Mouse (Mus musculus): ENCODE results near the gene Camkk2. TPM values are rescaled to one million over a fixed set of nuclear protein-coding genes. Genes with fewer than 3 reads are reported as not detected.

Camkk2 gene
- polyA plus RNA-seq, 2 experiments from 2014 or later, result 2.6 to 2.8 TPM

DNA sequence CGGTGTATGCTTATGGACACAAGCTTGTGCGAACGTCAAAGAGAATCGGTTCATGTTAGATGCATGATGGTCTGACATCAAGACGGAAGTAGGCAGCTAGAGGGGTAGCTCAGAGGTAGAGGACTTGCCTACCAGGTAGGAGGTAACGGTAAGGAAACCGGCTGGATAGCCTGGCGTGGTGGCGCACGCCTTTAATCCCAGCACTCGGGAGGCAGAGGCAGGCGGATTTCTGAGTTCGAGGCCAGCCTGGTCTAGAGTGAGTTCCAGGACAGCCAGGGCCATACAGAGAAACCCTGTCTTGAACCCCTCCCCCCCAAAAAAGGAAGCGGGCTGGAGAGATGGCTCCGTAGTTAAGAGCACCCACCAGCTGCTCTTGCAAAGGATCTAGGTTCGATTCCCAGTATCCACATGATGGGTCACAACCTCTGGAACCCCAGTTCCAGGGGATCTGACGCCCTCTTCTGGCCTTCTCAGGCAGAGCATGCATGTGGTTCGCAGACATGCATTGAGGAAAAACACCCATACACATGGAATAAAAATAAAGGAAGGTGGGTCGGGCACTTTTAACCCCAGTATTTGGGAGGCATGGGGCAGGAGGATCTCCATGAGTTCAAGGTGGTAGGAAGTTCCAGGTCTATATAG lies 1.7 kb upstream of the Camkk2 start:
- ATAC-seq, result no peak

DNA sequence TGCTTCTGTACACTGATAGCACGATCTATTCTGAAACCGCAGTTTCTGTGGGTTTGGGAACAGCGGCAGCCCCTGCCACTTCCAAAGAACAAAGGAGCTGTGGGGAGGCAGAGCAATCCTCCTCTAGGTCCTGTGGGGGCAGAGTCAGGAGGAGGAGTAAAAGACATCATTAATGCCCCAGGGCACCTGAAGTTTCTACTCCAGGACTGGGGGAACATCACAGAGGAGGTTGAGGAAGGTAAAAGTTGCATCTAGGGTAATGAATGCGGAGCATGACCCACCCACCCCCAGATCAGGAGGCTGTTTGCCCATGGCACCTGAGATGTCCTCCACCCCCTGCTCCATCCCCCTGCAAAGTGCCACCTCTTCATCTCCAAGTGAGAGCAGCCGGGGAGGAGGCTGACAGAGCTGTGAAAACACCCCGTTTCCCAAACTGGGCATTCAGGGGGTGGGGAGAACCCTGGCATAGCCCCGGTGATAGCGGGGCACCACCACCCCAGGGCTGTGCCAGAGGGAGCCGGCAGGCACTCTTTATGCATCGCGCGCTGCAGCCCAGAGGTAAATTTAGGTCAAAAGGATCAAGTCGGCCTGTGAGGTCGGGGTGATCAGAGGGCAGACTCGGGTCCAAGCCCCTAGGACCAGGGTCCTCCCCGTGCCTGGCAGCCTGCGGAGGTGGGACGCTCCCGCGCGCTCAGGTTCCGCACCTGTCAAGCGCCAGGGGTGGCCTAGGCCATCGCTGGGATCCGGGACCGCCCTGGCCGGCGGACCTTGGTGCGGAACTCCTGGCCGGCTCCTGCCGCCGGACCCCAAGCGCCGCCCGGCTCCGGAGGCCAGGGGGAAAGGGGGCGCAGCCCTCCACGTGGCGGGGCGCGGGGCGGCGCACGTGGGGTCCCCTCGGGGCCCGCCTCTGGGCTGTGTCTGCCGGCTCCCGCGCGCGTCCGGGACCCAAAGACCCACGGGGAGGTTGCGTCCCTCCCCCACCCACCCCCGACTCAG lies 680 bp downstream of the Camkk2 start:
- ATAC-seq, result no peak

DNA sequence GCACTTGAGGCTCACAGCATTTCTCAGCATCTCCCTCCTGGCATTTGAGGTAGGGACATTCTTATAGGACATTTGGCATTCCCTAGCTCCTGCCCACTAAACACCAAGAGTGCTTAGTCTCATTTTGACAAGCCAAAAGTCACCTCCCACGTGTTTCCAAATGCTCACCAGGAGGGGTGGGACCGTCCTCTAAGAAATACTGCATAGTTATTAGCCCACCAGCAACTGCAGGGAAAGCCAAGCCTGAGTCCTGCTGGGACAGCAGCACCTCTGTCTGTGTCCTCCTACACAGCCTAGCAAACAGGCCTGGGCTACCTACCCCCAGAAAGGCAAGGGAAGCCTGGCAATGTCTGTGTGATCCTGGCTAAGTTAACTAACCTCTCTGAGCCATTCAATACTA lies 1.9 kb downstream of the Camkk2 start:
- no peak for ATAC-seq

DNA sequence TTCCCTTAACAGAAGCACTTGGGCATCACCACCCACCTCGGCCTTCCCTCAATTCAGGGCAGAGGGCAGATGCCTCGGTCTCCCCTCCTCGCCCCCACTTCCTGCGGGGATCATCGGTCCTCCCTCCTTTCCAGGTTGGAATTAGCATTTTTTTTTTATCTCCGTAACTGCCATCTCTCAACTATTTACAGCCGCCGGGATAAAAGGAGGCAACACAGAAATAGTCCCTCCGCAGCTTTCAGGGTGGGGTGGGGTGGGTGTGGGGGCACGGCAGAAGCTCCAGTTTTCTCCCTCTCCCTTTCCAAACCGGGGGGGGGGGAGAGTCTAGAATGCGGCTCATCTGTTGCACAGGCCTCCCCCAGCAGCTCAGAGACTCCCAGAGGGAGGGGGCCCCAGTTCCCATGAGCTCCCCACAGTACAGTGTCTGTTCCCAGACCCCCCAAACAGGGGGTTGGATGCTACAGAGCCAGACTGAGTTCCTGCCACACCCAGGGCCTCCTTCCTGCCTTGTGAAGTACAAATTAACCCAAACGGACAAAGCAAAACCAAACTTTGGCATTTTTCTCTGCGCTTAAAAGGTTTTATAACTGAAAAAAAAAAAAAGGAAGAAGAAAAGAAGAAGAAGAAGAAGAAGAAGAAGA lies 3.4 kb downstream of the Camkk2 start:
- no peak for ATAC-seq

DNA sequence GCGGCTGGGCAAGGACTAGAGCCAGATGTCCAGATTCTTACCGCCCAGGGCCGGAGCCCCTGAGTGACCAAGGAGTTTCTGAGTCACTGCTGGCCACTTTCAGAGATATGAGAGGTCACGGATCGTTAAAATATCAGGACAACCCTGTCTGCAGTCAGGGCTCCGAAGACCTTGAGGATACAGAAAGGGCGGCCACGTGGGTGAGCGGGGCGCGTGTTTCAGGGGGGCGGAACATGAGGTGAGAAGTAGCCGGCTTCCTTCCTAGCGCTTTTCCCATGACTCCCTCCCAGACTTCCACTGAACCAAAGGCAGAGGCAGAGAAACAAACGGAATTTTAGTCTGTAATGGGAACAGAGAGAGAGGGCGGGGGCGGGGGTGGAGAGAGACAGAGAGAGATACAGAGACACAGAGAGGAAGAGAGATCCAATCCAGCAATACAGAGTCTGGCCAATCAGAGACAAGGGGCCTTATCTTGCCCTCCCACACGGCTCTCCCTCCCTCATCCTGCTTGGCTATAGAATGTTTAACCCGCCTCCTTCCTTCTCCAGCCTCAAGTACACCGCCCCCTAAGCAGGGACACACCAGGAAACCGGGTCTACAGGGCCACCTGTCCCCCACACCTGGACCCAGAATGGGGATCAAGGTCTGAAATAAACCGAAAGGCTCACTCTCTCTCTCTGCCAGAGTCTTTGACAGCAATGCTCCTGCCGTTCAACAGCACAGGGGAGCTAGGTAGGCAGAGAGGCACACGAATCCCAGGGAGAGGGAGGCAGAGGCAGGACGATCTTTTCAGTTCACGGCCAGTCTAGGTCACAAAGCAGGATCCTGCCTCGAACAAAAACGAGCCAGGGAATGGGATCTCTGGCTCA lies 4.2 kb downstream of the Camkk2 start:
- no peak for ATAC-seq

DNA sequence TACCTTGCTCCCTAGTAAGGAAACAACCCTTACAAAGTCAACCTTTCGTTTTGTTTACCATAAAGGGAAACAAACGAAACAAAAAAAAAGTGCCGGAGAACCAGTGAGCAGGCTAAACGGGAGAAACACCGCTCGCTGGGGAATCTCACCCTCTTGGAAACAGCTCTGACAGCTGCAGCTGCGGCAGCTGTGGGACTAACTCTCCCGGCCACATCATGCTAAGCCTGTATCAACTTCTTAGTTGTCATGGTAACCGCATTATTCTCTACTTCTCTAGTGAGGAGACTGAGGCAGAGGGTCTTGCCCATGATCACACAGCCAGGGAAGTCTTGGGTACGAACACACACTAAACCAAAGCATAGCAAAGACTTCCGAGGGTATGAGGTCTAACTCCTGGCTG lies 5.5 kb downstream of the Camkk2 start:
- ATAC-seq, result no peak

DNA sequence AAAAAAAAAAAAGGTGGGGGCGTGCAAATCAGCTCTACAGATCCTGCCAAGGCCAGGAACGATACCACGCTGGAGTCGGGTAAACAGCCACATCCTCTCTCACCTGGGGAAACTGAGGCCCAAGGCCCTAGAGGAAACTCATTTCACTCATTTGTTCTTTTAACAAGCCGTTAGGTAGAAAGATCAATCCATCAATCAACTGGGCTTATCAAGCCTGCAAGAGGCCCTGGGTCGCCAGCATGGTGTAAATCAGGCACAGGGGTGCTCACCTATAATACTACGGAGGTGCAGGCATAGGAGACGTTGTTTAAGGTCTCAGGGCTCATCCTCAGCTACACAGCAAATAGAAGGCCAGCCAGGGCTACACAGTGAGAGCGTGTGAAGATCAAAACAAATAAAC lies 7.8 kb downstream of the Camkk2 start:
- ATAC-seq, result no peak

DNA sequence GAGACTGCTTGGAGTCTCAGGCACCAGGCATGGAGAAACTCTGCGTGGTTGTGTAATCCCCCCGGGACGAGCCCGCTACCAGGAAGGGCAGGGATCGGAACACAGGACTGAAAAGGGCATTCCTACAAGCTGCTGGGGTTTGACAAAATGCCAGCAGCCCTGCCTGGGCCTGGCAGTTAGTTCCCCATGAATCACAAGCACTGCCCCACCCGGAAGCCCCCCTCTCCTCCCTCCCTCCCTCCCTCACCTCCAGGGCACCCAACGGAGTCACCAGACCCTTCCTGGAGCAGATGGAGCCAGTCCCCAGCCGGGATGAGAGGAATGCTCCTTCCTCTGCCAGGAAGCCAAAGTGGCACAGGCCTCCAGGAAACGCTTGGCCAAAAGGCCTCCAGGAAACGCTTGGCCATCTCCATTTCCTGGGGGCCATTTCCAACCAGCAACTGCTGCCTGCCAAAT lies 8.4 kb downstream of the Camkk2 start:
- ATAC-seq, result no peak

DNA sequence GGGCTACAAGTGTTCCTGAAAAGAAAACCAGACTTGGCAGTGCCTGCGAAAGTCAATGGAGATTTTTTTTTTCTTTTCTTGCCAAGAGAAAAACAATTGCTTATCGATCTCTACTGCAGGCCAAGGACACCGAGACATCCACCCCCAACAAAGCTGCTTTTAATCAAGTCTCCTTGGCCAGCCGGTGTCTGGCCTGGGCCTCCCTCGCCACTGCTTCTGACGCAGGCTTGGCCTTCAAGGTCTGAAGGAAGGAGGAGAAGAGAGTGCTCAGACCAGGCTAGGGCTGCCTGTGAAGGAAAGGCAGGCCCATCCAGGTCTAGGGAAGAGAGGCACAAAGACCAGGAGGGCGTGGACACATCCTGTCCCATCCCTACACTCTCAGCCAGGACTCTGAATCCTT lies 8.9 kb downstream of the Camkk2 start:
- ATAC-seq, result no peak

DNA sequence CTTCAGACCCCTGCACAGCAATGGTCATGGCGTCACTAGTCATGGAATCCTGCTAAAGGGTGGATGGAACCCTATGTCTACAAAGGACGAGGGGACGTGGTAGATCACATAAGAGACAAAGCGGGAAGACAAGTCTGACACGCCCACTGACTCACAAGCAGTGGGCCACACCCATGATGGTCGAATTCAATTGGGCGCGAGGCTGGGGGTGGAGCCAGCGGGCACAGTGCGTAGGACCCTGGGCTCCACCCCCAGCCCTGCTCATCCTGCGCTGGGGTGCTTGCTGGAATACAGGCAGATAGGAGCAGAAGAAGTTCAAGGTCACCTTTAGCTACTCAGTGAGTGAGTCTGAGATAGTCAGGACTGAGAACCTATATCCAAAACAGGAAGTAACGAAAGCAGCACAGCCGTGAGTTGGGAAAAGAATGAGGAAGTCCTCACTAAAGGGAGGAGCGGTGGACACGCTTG lies 10.1 kb downstream of the Camkk2 start:
- ATAC-seq, result no peak

DNA sequence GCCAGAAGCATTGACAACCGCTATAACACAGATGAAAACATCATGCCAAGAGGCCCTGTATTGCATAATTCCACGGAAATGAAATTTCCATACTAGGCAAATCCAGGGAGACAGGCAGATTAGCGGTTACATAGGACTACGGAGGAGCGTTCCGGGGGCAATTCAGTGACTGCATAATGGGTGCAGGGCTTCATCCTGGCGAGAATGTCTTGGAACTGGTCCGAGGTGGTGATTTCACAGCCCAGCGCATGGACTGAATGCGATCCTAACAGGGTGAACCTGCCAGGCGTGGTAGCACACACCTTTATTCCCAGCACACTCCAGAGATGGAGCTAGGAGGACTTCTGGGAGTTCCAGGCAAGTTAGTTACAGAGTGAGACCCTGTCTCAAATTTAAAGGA lies 11.9 kb downstream of the Camkk2 start:
- no peak for ATAC-seq

DNA sequence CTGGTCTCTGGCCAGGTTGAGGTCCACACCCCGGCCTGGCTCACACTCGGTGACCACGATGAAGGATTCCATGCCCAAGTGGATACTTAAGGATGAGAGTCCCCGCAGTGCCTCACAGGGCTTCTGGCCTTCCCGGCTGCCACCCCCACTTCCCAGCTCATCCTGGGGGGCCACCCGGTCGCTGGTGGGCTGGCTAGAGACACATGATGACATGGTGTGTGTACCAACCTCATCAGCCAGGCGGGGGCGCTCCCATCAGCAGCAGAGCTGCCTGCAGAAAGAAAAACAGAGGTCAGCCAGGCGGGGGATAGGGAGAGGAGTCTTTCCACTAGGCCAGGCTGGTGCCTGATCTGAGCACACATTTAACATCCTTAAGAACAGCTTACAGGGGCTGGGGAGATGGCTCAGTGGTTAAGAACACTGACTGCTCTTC lies 15.2 kb downstream of the Camkk2 start:
- ATAC-seq, result no peak

DNA sequence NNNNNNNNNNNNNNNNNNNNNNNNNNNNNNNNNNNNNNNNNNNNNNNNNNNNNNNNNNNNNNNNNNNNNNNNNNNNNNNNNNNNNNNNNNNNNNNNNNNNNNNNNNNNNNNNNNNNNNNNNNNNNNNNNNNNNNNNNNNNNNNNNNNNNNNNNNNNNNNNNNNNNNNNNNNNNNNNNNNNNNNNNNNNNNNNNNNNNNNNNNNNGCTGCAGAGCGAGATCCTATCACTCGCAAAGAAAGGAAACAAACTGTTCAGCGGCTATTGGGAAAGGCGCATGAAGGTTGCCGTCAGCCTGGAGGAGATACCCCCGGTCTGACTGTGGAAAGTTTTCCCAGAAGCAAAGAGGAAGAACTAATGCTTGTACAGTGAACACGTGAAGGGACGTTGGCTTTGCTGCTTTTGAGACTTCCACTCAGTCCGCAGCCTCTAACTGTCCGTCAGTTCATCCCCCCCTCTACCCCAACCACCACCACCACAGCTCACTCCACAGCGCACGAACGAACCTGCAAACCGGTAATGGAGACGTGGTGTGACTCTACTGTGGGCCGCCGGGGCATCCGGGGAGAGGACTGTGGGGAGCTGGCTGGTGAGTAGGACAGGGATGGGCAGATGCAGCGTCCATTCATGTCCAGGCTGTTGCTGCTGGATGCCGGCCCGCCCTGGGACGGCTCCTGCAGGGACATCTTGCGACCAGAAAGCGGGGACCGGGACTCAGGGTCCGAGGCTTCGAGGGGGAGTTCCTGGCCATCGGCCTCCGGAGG lies 15.8 kb downstream of the Camkk2 start:
- ATAC-seq, result no peak

DNA sequence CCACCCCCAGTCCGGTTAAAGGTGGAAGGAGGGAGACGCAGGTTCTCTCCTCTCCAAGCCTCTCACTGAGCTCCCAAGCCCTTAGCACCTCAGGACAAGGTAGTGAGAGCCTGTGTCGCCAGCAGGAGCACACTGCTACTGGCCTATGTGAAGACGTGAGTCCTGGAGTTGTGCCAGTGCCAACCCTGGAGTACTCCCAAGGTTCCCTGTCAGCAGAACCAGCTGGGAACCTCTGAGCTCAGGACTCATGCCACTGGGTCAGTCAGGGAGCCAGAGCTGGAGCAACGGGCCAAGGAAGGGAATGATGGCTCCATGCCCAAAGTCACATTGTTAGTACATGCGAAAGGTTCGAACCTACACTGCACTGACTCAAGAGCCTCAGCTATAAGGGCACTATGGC lies 22.5 kb downstream of the Camkk2 start:
- ATAC-seq, result no peak

DNA sequence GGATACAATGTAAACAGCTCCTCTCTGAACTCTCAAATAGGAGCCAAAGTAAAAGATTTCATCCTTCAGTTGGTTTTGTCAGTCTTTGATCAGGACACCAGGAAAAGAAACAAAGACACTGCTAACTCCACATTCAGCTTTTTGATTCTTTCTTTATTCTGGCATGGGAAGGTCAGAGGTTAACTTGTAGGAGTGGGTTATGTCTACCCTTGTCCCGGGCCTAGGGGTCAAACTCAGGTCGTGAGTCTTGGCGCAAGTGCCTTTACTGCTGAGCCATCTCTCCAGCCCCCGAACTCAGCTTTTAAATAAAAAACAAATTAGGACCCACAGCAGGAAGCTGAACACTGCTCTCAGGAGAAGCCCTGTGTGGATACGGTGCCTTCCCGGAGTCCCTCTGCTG lies 23.1 kb downstream of the Camkk2 start:
- ATAC-seq, result no peak

DNA sequence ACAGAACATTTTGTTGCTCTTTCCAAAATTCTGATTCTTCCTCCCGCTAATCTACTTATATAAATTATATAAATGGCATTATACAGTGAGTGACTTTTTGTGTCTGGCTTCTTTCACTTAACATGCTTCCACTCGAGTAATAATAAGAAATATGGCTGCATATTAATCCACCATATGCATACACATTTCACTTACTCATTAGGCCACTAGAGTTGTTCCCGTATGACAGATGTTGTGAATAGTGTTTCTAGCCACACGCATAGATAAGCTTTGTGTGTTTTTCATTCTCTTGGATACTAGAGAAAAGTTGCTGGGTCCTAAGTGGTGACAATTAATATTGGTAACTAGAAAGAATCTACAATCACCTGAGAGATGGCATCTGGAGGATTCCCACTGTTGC lies 23.6 kb downstream of the Camkk2 start:
- no peak for ATAC-seq

DNA sequence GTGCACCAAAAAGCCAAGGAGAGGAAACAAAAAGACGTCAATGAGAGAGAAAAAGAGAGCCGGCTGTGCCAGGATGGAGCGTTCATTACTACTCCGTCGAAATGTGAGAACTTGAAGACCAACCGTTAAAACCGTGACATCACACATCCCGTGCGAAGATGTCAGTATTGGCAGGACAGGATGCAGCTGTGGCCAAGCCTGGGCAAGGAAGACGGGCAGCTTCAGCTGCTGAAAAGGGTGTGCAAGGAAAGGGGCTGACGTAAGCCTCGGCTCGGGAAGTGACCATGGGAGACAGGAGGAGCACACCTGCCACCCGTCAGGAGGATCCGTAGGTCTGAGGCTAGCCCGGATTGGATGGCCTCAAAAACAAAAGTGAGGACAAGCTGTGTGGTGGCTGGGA lies 24.7 kb downstream of the Camkk2 start:
- no peak for ATAC-seq

DNA sequence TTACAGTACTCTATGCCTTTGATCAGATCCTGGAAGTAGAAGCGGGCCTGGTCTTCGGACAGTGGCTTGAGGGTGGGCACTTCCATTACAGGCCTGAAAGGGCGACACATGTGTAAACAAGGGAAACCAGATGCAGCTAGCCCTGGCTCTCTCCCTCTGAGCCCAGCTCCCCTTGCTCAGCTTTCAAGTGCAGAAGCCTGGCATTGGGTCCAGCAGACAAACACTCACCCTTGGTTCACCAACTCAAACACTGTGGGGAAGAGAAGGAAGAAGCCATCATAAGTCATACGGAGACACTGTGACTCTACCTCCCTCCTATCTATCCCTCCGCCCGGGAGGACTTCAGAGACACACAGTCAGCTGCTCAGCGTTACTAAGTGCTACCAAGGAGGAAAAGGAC lies 31.3 kb downstream of the Camkk2 start:
- no peak for ATAC-seq

DNA sequence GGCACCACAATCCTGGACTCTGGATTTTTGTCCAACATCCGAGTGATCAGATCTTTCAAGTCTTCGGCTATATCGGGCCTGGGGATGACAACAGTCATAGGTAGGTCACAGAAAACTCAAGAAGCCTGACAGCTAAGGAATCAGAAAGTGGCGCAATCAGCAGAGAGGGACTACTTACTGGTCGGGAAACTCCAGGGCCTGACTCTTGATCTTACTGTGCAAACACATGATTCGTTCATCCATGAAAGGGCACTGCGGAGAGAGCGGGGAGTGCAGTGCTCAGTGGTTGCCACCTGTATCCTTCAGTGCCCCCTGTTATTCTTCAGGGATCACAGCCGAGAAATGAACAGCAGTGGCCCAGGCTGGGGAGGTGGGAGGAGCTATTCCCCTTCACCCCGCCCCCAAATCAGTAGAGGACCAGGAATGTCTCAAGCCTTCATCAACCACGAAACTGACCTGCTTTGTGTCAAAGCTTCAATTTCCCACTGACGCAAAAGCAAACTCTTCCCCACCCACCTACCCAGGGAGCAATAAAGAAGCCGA lies 35.3 kb downstream of the Camkk2 start:
- no peak for ATAC-seq

DNA sequence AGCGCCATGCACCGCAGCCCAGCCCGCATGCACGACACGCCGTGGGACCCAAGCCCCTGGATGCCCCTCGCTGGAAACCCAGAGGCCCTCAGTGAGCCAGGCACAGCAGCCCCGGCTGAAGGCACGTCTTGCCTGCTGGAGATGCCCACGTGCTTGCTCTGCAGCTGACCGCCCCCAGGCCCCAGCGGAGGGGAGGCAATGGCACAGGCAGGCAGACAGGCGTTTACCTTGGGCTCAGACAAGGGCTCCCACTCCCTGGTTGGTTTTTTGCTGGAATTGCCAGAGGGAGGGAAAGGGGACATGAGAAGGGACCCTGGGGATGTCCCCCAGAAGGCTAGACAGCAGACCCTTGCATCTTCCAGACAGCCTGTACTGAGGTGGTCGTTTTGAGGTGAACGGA lies 42.4 kb downstream of the Camkk2 start:
- ATAC-seq, result no peak

DNA sequence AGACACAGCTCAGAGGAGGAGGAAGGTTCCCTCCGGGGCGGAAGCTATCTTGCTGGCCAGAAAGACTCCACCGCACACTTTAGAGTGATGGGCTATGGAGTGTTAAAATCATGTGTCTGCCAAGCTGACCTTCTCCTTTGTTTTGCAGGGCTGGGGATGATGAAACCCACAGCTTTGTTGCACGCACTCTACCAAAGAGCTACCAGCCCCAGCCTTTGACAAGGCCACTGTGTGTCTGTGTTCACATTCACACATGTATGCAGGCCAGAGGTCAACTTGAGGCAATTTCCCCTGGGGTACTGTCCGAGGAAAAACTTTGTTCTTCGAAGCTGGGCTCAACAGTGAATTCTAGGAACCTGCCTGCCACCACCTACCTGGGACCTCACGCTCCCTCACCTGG lies 43.4 kb downstream of the Camkk2 start:
- ATAC-seq, result no peak

Data from activated CD4-positive, CD25-positive, alpha-beta regulatory T cell, adult 4 months (primary cell).